ENCODE assay signal across 10 mouse cellular contexts in genomic region chr6:118197440-118197975, GRCm38 (mm10). TPM values are rescaled to one million over a fixed set of nuclear protein-coding genes. Genes with fewer than 3 reads are reported as not detected.
A peak's percentile ranks its signal among the peaks of the same experiment; 100 is the strongest.
DNase-seq lines count a peak whose midpoint lies in the region; ATAC-seq and TF ChIP-seq lines count a peak whose summit lies in the region.
"Had no signal": no experiment of that assay in that cellular context is flagged by ENCODE, and none has a peak within 500 bp of the region (broad histone marks: within the 10 kb centered on the region; RNA-seq: fewer than 3 reads in every experiment).

Gene Ret, minus strand, starts transcription at chr6:118197718.

- peak within 1 kb of the TSS; percentile 63 for H3K9ac ChIP-seq in ES-E14 (ENCODE audit: insufficient read depth, low read depth, low read length, poor library complexity, severe bottlenecking)
- peak within 1 kb of the TSS; percentile 52 for H3K9ac ChIP-seq in forebrain, embryonic 16.5 days (replicated peaks; ENCODE audit: low read depth, low read length)
- H3K9ac ChIP-seq in liver, embryonic 15.5 days, result no peak within 1 kb of the TSS

- no peaks in the 10 kb centered on the region for H3K36me3 ChIP-seq in ES-E14 (ENCODE audit: control insufficient read depth, insufficient read depth, low read length, poor library complexity, severe bottlenecking)
- no peaks in the 10 kb centered on the region for H3K36me3 ChIP-seq in forebrain, embryonic 16.5 days (ENCODE audit: control insufficient read depth, insufficient read depth)
- no peaks in the 10 kb centered on the region for H3K36me3 ChIP-seq in liver, embryonic 15.5 days (replicated peaks)

- in situ Hi-C loops in ES-E14 (cut with MboI; ENCODE audit: low sequenced_read_pairs in 2 of 2, unreplicated experiment in 2 of 2), result loop anchor here in 1 of 2 experiments (25.0 kb wide), 1 partner anchor 165 kb away; no protein-coding TSS in a partner anchor

- peak within 1 kb of the TSS; percentile 79 to 85 for H3K4me3 ChIP-seq in ES-E14 (ENCODE audit: insufficient read depth in 1 of 2, low read depth in 1 of 2, low read length in 2 of 2, poor library complexity in 1 of 2, severe bottlenecking in 1 of 2)
- peak within 1 kb of the TSS; percentile 68 for H3K4me3 ChIP-seq in forebrain, embryonic 16.5 days (replicated peaks; ENCODE audit: low read length)
- peak within 1 kb of the TSS; percentile 41 for H3K4me3 ChIP-seq in liver, embryonic 15.5 days (replicated peaks)

- no peaks in the 10 kb centered on the region for H3K9me3 ChIP-seq in ES-E14 (ENCODE audit: control insufficient read depth, insufficient read depth, low read depth, low read length)
- H3K9me3 ChIP-seq in forebrain, embryonic 16.5 days (ENCODE audit: control insufficient read depth, low read length), result no peaks in the 10 kb centered on the region
- H3K9me3 ChIP-seq in liver, embryonic 15.5 days (replicated peaks), result no peaks in the 10 kb centered on the region

- under 1% methylated on average over 26 of the region's 26 CpGs for WGBS in forebrain, embryonic 16.5 days
- 1% methylated on average over 24 of the region's 26 CpGs for whole genome bisulfite sequencing in liver, embryonic 15.5 days (ENCODE audit: insufficient replicate concordance)

- ATAC-seq in forebrain, embryonic 16.5 days, result peak; percentile 37; the same call in 1 of the 2 replicates
- ATAC-seq in liver, embryonic 15.5 days (ENCODE audit: insufficient read depth), result no peak

- H3K4me1 ChIP-seq in ES-E14 (ENCODE audit: control insufficient read depth in 2 of 2, insufficient read depth in 2 of 2, low read length in 2 of 2, poor library complexity in 1 of 2), result peaks cover 0 to 3% of the 10 kb centered on the region in 2 experiments; a peak in 1 of 4 replicates
- H3K4me1 ChIP-seq in forebrain, embryonic 16.5 days (replicated peaks; ENCODE audit: control insufficient read depth, insufficient read depth, low read length), result peaks cover 13% of the 10 kb centered on the region; the same call in 1 of the 2 replicates
- peaks cover 12% of the 10 kb centered on the region; the same call in 1 of the 2 replicates for H3K4me1 ChIP-seq in liver, embryonic 15.5 days (replicated peaks)

- peak within 1 kb of the TSS; percentile 98 for H3K4me2 ChIP-seq in forebrain, embryonic 16.5 days (ENCODE audit: low read length)
- H3K4me2 ChIP-seq in liver, embryonic 15.5 days, result peak within 1 kb of the TSS; percentile 68

- intact Hi-C loops in gastrocnemius, postnatal 14 days (cut with DNase I; ENCODE audit: low total_unique reads), result no loop called here

- peak; percentile 24 for DNase-seq in gastrocnemius, adult 18-20 months (ENCODE audit: low spot score)
- DNase-seq in gastrocnemius, postnatal 14 days, result no peak
- no peak for DNase-seq in ES-E14 (ENCODE audit: low read depth, low spot score)
- DNase-seq in T-cell, adult 2 months (ENCODE audit: low spot score), result no peak
- no peak for DNase-seq in right cerebral cortex, postnatal 10 days (ENCODE audit: low spot score in 2 of 2)
- DNase-seq in spleen, adult 12 weeks (ENCODE audit: low spot score), result no peak

- no peak within 1 kb of the TSS for H3K27ac ChIP-seq in ES-E14 (ENCODE audit: insufficient read depth, low read depth, low read length, poor library complexity, severe bottlenecking)
- no peak within 1 kb of the TSS for H3K27ac ChIP-seq in forebrain, embryonic 16.5 days (ENCODE audit: low read length)
- H3K27ac ChIP-seq in liver, embryonic 15.5 days (replicated peaks), result no peak within 1 kb of the TSS

- H3K27me3 ChIP-seq in forebrain, embryonic 16.5 days (replicated peaks; ENCODE audit: control insufficient read depth, insufficient read depth, low read length), result peaks cover 39% of the 10 kb centered on the region
- peaks cover 90% of the 10 kb centered on the region for H3K27me3 ChIP-seq in liver, embryonic 15.5 days

TF ChIP-seq in ES-E14, 5 proteins besides CTCF, POLR2A, EP300 and RAD21:
- TF ChIP-seq ZC3H11A (IDR thresholded peaks at IDR 0.05; ENCODE audit: borderline replicate concordance, low read depth, low read length), result no peak
- TF ChIP-seq ZNF384 (IDR thresholded peaks at IDR 0.05; ENCODE audit: low read depth, low read length), result no peak
- TF ChIP-seq HCFC1 (IDR thresholded peaks at IDR 0.05; ENCODE audit: borderline replicate concordance, insufficient read depth, low read length), result no peak
- TF ChIP-seq CHD2 (IDR thresholded peaks at IDR 0.05; ENCODE audit: low read depth, low read length), result no peak
- no peak for TF ChIP-seq MAFK (IDR thresholded peaks at IDR 0.05; ENCODE audit: insufficient read depth, low read depth, low read length)

RNA-seq across cellular contexts. Expression of gene Ret, which starts in this region (rescaled TPM):
- total RNA-seq in gastrocnemius, adult 18-20 months (2021), result 1 to 10 TPM; 3.4 to 4.7 TPM
- total RNA-seq in gastrocnemius, postnatal 14 days (2021), result 10 to 100 TPM in 1 of 2 experiments, 1 to 10 TPM in 1; 8.5 to 16.1 TPM
- 1.4 and 2.2 TPM in 2 replicates for total RNA-seq in ES-E14 (2012; rRNA removed)
- polyA plus RNA-seq in forebrain, embryonic 16.5 days (2015; fragmentation: Nextera tagmentation; extraction: Ambion mirVana), result 1.4 and 1.9 TPM in 2 replicates
- polyA plus RNA-seq in liver, embryonic 15.5 days (2015; fragmentation: Nextera tagmentation; extraction: Ambion mirVana), result 0.08 and 0.26 TPM in 2 replicates
- total RNA-seq: CH12.LX; liver, adult 2 months had no signal
